Mouse (Mus musculus) neural tube, embryonic 13.5 days (tissue): Measurements from ENCODE around the gene Rusc1. TPM values are rescaled to one million over a fixed set of nuclear protein-coding genes. Genes with fewer than 3 reads are reported as not detected.

Experiments used
- ATAC-seq: fragments of 200-750 bp; cut with Nextera tagmentation; 2 replicates; pipeline ENCODE4 v1.8.0; 2017; ENCODE audit warnings: low read depth, mild to moderate bottlenecking, moderate TSS enrichment, moderate library complexity
- H3K27ac ChIP-seq: fragments of 300-500 bp; sonication (generic); replicated peaks from 2 replicates; pipeline ENCODE4 v1.5.1; 2015; ENCODE audit warnings: moderate library complexity, mild to moderate bottlenecking, inconsistent platforms
- H3K27me3 ChIP-seq: fragments of 300-500 bp; sonication (generic); 2 replicates; pipeline ENCODE4 v1.6.1; 2015; ENCODE audit warnings: mild to moderate bottlenecking, inconsistent platforms
- H3K36me3 ChIP-seq: fragments of 300-500 bp; sonication (generic); 2 replicates; pipeline ENCODE4 v1.6.1; 2015; ENCODE audit warnings: mild to moderate bottlenecking, inconsistent platforms
- H3K4me1 ChIP-seq: fragments of 300-500 bp; sonication (generic); replicated peaks from 2 replicates; pipeline ENCODE4 v1.6.1; 2015; ENCODE audit warnings: inconsistent platforms
- H3K4me2 ChIP-seq: fragments of 300-500 bp; sonication (generic); 2 replicates; pipeline ENCODE4 v1.6.1; 2015; ENCODE audit warnings: inconsistent platforms, mild to moderate bottlenecking, moderate library complexity
- H3K4me3 ChIP-seq: fragments of 300-500 bp; sonication (generic); 2 replicates; pipeline ENCODE4 v1.5.1; 2015; ENCODE audit warnings: mild to moderate bottlenecking, inconsistent platforms
- H3K9ac ChIP-seq: fragments of 300-500 bp; sonication (generic); 2 replicates; pipeline ENCODE4 v1.6.1; 2015; ENCODE audit warnings: moderate library complexity, mild to moderate bottlenecking, inconsistent platforms
- H3K9me3 ChIP-seq: fragments of 300-500 bp; sonication (generic); 2 replicates; pipeline ENCODE4 v1.6.1; 2016; ENCODE audit warnings: inconsistent platforms
- WGBS: fragments of 180-500 bp; shearing (Covaris S2); methylation state at CpG from one replicate; pipeline ENCODE4 v1.1.7; 2015; 5-methylcytosine and 5-hydroxymethylcytosine counted together
- polyA plus RNA-seq: library from polyadenylated mRNA; unstranded; fragments of >200 nt; fragmentation: Nextera tagmentation; extraction: Ambion mirVana; gene quantifications from 2 replicates; pipeline ENCODE4 v1.2.1, GENCODE M21; 2015

The Rusc1 gene
- polyA plus RNA-seq, 1 experiment from 2014 or later, result 91.9 TPM

DNA sequence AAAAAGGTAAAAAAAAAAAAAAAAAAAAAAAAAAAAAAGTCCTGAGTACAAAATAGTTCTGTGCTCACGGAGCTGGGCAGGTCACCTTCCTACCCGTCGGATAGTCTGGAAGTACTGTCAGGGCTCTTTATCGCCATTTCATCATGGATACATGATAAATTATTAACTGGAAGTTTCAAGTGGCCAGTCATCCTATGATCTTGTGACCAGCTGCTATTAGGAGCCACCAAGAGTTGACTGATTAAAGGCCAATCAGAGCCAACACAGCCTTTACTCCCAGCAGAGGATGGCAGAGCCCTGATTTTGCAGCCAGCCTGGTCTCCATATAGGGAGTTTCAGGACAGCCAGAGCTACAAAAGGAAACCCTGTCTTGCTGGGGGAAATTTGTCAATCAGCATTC lies 19.9 kb upstream of the Rusc1 start:
- Histone ChIP-seq H3K36me3 (no peaks in the 10 kb centered on the region), H3K9me3 (no peaks in the 10 kb centered on the region), H3K9ac (no peak overlapping the region), H3K27me3 (no peaks in the 10 kb centered on the region), H3K4me1 (no peaks in the 10 kb centered on the region), H3K4me2 (no peak overlapping the region), H3K4me3 (no peak overlapping the region), H3K27ac (no peak overlapping the region)
- 90% methylated on average over 4 of the region's 4 CpGs for WGBS
- no peak for ATAC-seq

- Histone ChIP-seq H3K4me3 (no peak overlapping the region), H3K27ac (no peak overlapping the region)
- WGBS, result 78% methylated on average over 1 of the region's 1 CpGs
Measured at GRCm38 (mm10) chr3:89108146-89108545, 15.0 kb upstream of the Rusc1 start.

GRCm38 (mm10) chr3:89107545-89107944 lies 14.4 kb upstream of the Rusc1 start:
- Histone ChIP-seq H3K4me1 (peaks cover 3% of the 10 kb centered on the region; the same call in 1 of the 2 replicates), H3K27me3 (no peaks in the 10 kb centered on the region), H3K9ac (no peak overlapping the region), H3K4me2 (no peak overlapping the region), H3K27ac (no peak overlapping the region), H3K4me3 (no peak overlapping the region), H3K36me3 (no peaks in the 10 kb centered on the region), H3K9me3 (no peaks in the 10 kb centered on the region)
- 71% methylated on average over 3 of the region's 3 CpGs for WGBS
- no peak for ATAC-seq

More at GRCm38 (mm10) chr3:89108146-89108545, 15.0 kb upstream of the Rusc1 start:
- Histone ChIP-seq H3K27me3 (no peaks in the 10 kb centered on the region), H3K36me3 (no peaks in the 10 kb centered on the region), H3K4me2 (no peak overlapping the region), H3K9ac (no peak overlapping the region), H3K4me1 (no peaks in the 10 kb centered on the region), H3K9me3 (no peaks in the 10 kb centered on the region)
- no peak for ATAC-seq

DNA sequence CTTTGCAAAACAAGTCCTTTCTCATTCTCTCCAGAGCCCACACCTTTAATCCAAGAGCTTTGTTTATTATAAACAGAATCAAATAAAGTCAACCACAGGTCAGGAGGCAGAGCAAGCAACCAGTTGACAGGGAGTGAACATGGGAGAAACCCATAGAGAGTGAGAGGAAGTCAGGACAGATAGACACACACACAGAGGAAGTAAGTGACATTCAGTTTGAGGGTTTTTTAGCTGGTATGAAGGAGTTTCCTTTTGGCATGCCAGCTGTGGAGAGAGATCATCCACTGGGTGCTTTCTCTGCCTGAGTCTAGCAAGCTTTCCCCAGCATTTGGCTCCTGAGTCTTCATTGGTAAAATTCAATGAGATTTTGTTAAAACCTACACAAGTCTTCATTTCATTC lies 13.8 kb upstream of the Rusc1 start:
- Histone ChIP-seq H3K27ac (no peak overlapping the region), H3K36me3 (no peaks in the 10 kb centered on the region), H3K4me3 (no peak overlapping the region), H3K9me3 (no peaks in the 10 kb centered on the region), H3K27me3 (no peaks in the 10 kb centered on the region), H3K4me2 (no peak overlapping the region), H3K9ac (no peak overlapping the region), H3K4me1 (peaks cover 7% of the 10 kb centered on the region; the same call in 1 of the 2 replicates)
- no peak for ATAC-seq

DNA sequence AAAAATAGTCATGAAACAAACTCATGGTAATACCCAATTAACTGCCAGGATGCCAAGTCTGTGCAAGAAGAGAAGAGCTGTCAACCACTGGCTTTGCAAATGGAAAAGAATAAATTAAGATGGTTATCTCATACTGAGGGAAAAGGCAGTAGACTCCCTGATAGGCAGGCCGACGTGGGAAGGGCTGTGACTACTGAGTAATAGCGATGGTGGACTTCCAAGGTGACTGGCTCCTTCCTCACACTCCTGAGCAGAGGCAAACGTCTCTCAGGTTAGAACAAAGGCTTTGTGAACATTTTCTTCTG lies 10.1 kb upstream of the Rusc1 start:
- no peak overlapping the region for H3K4me2 ChIP-seq
- H3K4me3 ChIP-seq, result no peak overlapping the region
- peaks cover 31% of the 10 kb centered on the region for H3K4me1 ChIP-seq
- no peak overlapping the region for H3K9ac ChIP-seq
- no peak for ATAC-seq
- H3K27ac ChIP-seq, result no peak overlapping the region
- WGBS, result 82% methylated on average over 4 of the region's 4 CpGs
- H3K9me3 ChIP-seq, result no peaks in the 10 kb centered on the region
- peaks cover 20% of the 10 kb centered on the region for H3K36me3 ChIP-seq
- H3K27me3 ChIP-seq, result no peaks in the 10 kb centered on the region

DNA sequence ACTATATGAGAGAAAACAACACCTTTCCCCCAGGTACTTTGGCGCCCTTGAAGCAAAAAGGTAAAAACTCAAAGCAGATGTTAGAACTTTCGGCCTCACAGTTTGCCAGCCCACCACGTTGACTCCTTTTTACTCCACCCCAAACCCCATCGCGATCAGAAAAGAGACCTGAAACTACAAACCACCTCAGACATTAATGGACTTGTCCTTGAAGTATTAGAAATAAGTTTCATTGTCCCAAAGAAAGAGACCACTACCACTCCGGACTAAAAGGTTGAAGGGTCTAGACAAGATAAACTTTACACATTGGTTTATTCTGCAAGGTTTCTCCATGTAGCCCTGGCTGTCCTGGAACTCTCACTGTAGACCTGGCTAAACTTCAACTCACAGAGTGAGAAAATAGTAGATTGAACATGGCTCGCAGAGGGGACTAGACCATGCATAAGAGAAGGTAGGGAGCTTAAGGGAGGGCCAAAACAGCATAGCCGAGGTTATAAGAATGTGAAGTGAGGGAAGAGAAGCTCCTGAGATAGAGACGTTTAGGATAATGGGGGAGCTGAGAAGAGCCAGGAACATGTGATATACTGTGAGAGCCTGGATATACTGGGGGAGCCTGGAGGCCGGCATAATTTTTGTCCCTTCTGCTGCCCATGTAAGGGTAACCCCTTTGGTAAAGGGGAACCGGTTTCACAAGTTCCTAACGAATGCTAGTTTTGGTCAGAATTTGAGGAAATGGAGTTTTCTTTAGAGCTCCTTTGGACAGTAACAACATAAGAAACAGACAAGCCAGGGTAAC lies 9.6 kb upstream of the Rusc1 start:
- H3K27me3 ChIP-seq, result no peaks in the 10 kb centered on the region
- peak overlapping the region; percentile 91 for H3K4me2 ChIP-seq
- H3K27ac ChIP-seq, result peak overlapping the region; percentile 85
- peaks cover 31% of the 10 kb centered on the region for H3K4me1 ChIP-seq
- peak overlapping the region; percentile 53 for H3K9ac ChIP-seq
- WGBS, result 68% methylated on average over 12 of the region's 12 CpGs
- peaks cover 26% of the 10 kb centered on the region for H3K36me3 ChIP-seq
- ATAC-seq, result no peak
- H3K9me3 ChIP-seq, result no peaks in the 10 kb centered on the region
- H3K4me3 ChIP-seq, result peak overlapping the region; percentile 69

DNA sequence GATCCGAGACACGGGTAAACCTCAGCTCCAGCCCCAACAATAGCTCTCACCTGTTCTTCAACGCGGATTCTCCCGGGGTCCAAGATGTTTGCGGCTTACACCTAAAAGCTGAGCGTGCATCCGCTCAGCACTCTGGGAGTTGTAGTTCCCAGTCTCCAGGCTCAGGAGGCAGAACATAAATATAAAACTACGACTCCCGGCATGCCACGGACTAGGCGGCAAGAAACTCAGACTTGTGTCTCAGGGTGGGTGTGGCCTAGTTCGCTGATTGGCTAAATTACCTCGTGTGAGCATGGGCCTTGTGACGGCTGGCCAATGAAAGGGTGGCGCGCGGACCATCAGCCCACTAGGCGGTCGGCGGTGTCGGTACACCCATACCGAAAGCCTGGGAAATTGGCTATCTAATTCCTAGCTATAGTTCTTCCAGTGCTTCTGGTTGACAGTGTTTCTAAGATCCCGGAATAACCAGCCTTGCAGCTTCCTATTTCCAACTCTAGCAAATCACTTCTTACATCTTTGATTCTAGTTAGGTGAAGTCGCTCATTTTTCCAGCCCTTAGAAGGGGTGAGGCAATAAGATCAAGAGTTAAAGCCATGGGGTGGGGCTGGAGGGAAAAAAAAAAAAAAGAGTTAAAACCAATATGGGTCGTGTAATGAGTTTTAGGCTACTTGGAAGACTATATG lies 8.8 kb upstream of the Rusc1 start, which contains the start of gene Fdps:
Gene Fdps (minus strand): TSS at position 148 of the 683 bp plus-strand sequence.
- H3K27ac ChIP-seq, result peak within 1 kb of the TSS; percentile 85
- peak within 1 kb of the TSS; percentile 91 for H3K4me2 ChIP-seq
- peak within 1 kb of the TSS; percentile 77 for H3K9ac ChIP-seq
- WGBS, result under 1% methylated on average over 26 of the region's 26 CpGs
- peaks cover 33% of the 10 kb centered on the region for H3K36me3 ChIP-seq
- peaks cover 31% of the 10 kb centered on the region for H3K4me1 ChIP-seq
- no peaks in the 10 kb centered on the region for H3K27me3 ChIP-seq
- H3K9me3 ChIP-seq, result no peaks in the 10 kb centered on the region
- ATAC-seq, result peak; percentile 99
- H3K4me3 ChIP-seq, result peak within 1 kb of the TSS; percentile 69

GRCm38 (mm10) chr3:89101459-89101811 lies 8.3 kb upstream of the Rusc1 start:
- peaks cover 38% of the 10 kb centered on the region for H3K36me3 ChIP-seq
- peak overlapping the region; percentile 69 for H3K4me3 ChIP-seq
- peak overlapping the region; percentile 77 for H3K9ac ChIP-seq
- WGBS, result 0% methylated on average over 19 of the region's 19 CpGs
- H3K27ac ChIP-seq, result peak overlapping the region; percentile 81
- H3K4me1 ChIP-seq, result peaks cover 31% of the 10 kb centered on the region
- H3K27me3 ChIP-seq, result no peaks in the 10 kb centered on the region
- H3K4me2 ChIP-seq, result peak overlapping the region; percentile 91
- H3K9me3 ChIP-seq, result no peaks in the 10 kb centered on the region
- peak; percentile 51 for ATAC-seq

- peak within 1 kb of the TSS; percentile 69 for H3K4me3 ChIP-seq
- 42% methylated on average over 7 of the region's 7 CpGs for WGBS
- H3K27ac ChIP-seq, result peak within 1 kb of the TSS; percentile 81
- H3K36me3 ChIP-seq, result peaks cover 45% of the 10 kb centered on the region
- peak within 1 kb of the TSS; percentile 91 for H3K4me2 ChIP-seq
- H3K9ac ChIP-seq, result peak within 1 kb of the TSS; percentile 77
- H3K9me3 ChIP-seq, result no peaks in the 10 kb centered on the region
- peaks cover 31% of the 10 kb centered on the region for H3K4me1 ChIP-seq
- H3K27me3 ChIP-seq, result no peaks in the 10 kb centered on the region
- ATAC-seq, result no peak
Measured at GRCm38 (mm10) chr3:89100811-89101210, 7.7 kb upstream of the Rusc1 start, which contains the start of gene Gm43738. Gene Gm43738 (minus strand): TSS chr3:89101099.

GRCm38 (mm10) chr3:89094021-89094420 lies 910 bp upstream of the Rusc1 start:
- Histone ChIP-seq H3K9me3 (no peaks in the 10 kb centered on the region), H3K9ac (no peak overlapping the region), H3K27ac (no peak overlapping the region), H3K27me3 (peaks cover 6% of the 10 kb centered on the region; the same call in 1 of the 2 replicates), H3K36me3 (peaks cover 55% of the 10 kb centered on the region), H3K4me1 (peaks cover 39% of the 10 kb centered on the region), H3K4me2 (no peak overlapping the region), H3K4me3 (no peak overlapping the region)
- ATAC-seq, result no peak
- WGBS, result 83% methylated on average over 10 of the region's 10 CpGs

- H3K4me1 ChIP-seq, result peaks cover 49% of the 10 kb centered on the region
- ATAC-seq, result peak; percentile 36
- peak overlapping the region; percentile 92 for H3K9ac ChIP-seq
- H3K36me3 ChIP-seq, result peaks cover 56% of the 10 kb centered on the region
- H3K4me3 ChIP-seq, result peak overlapping the region; percentile 74
- H3K4me2 ChIP-seq, result peak overlapping the region; percentile 94
- H3K27me3 ChIP-seq, result peaks cover 14% of the 10 kb centered on the region; the same call in 1 of the 2 replicates
- H3K27ac ChIP-seq, result peak overlapping the region; percentile 86
- no peaks in the 10 kb centered on the region for H3K9me3 ChIP-seq
- 16% methylated on average over 11 of the region's 11 CpGs for WGBS
Measured at GRCm38 (mm10) chr3:89092509-89093090, 511 bp downstream of the Rusc1 start.
